Mouse (Mus musculus) heart, postnatal 0 days (tissue): ENCODE data around the gene Pfdn5. TPM values are rescaled to one million over a fixed set of nuclear protein-coding genes. Genes with fewer than 3 reads are reported as not detected.

Source experiments
- ATAC-seq: fragments of 200-750 bp; cut with Nextera tagmentation; 2 replicates; pipeline ENCODE4 v1.8.0; 2017; ENCODE audit warnings: low read depth, moderate number of reproducible peaks, moderate library complexity; ENCODE audit not compliant: insufficient read depth
- DNase-seq: peaks from one replicate; pipeline ENCODE4 v3.0.0-alpha.2; 2016; ENCODE audit warnings: low spot score
- H3K27ac ChIP-seq: fragments of 300-500 bp; sonication (generic); 2 replicates; pipeline ENCODE4 v1.5.1; 2014; ENCODE audit warnings: low read depth, mild to moderate bottlenecking
- H3K27me3 ChIP-seq: fragments of 300-500 bp; sonication (generic); 2 replicates; pipeline ENCODE4 v1.6.1; 2014; ENCODE audit warnings: low read length, mixed read lengths; ENCODE audit not compliant: control insufficient read depth, insufficient read depth
- H3K36me3 ChIP-seq: fragments of 300-500 bp; sonication (generic); replicated peaks from 2 replicates; pipeline ENCODE4 v1.6.1; 2014; ENCODE audit warnings: low read length, mixed read lengths; ENCODE audit not compliant: control insufficient read depth, insufficient read depth
- H3K4me1 ChIP-seq: fragments of 300-500 bp; sonication (generic); 2 replicates; pipeline ENCODE4 v1.6.1; 2014; ENCODE audit warnings: antibody characterized with exemption; ENCODE audit not compliant: control insufficient read depth, insufficient read depth
- H3K4me2 ChIP-seq: fragments of 300-500 bp; sonication (generic); 2 replicates; pipeline ENCODE4 v1.6.1; 2014; ENCODE audit warnings: low read depth, mild to moderate bottlenecking, low read length, moderate library complexity
- H3K4me3 ChIP-seq: fragments of 300-500 bp; sonication (generic); 2 replicates; pipeline ENCODE4 v1.5.1; 2014; ENCODE audit warnings: low read depth, low read length
- H3K9ac ChIP-seq: fragments of 300-500 bp; sonication (generic); replicated peaks from 2 replicates; pipeline ENCODE4 v1.6.1; 2014; ENCODE audit warnings: low read depth, low read length, mixed read lengths
- H3K9me3 ChIP-seq: fragments of 300-500 bp; sonication (generic); replicated peaks from 2 replicates; pipeline ENCODE4 v1.6.1; 2016; ENCODE audit warnings: low read length; ENCODE audit not compliant: control insufficient read depth
- CTCF ChIP-seq: IDR thresholded peaks from 2 replicates; pipeline ENCODE4 v1.5.1; 2016; ENCODE audit warnings: antibody characterized with exemption, control low read depth, low read depth
- EP300 ChIP-seq: IDR thresholded peaks from 2 replicates; pipeline ENCODE4 v1.6.1; 2016; ENCODE audit warnings: antibody characterized with exemption, low read depth
- whole genome bisulfite sequencing: fragments of 180-500 bp; shearing (Covaris S2); extraction: QIAGEN DNeasy Blood & Tissue Kit; methylation state at CpG from one replicate; pipeline ENCODE4 v1.1.7; 2014; 5-methylcytosine and 5-hydroxymethylcytosine counted together
- polyA plus RNA-seq: library from polyadenylated mRNA; unstranded; fragments of >200 nt; fragmentation: Nextera tagmentation; extraction: Ambion mirVana; gene quantifications from 2 replicates; pipeline ENCODE4 v1.2.1, GENCODE M21; 2015
- total RNA-seq: library from RNA; depleted of rRNA; stranded (reverse); fragments of >200 nt; gene quantifications from 2 replicates; pipeline ENCODE4 v1.2.3, GENCODE M21; 2014; ENCODE audit warnings: low replicate concordance

Gene Pfdn5
- total and polyA plus RNA-seq, 2 experiments from 2014 or later, result 148 to 344 TPM

DNA sequence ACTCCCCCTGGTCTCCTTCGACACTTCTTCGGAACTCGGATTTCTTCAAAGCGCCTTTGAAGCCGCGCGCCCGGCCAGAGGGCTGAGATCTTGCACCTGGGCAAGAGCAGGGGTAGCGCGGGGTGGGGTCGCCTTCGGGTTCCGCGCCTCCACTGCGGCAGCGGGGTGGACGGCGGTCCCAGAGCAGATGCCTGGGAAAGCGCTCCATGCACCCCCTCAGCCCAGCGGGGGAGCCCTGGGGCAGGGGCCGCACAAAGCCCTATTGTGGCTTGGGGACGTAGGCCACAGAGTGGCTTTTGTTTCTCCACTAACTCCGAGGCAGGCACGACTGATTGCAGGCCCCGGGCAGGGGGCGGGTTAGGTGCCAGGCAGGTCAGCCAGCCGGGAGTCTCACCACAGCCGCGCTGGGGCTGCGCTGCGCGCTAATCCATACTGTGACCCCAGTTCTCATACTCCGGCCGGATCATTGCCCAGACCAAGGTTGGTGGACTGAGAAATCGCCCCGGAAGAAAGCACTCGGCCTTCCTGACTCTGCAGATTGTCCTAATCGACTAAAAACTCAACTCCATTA is 30.0 kb downstream of the Pfdn5 start:
- Histone ChIP-seq H3K4me2 (peak overlapping the region; percentile 88), H3K27ac (peak overlapping the region; percentile 50), H3K36me3 (no peaks in the 10 kb centered on the region), H3K4me1 (peaks cover 14% of the 10 kb centered on the region), H3K9ac (peak overlapping the region; percentile 58), H3K9me3 (no peaks in the 10 kb centered on the region), H3K27me3 (peaks cover 41% of the 10 kb centered on the region), H3K4me3 (peak overlapping the region; percentile 57)
- peak; percentile 18; the same call in 1 of the 2 replicates for ATAC-seq
- 8% methylated on average over 37 of the region's 38 CpGs for WGBS
- TF ChIP-seq EP300 (no peak), CTCF (no peak)
- DNase-seq, result no peak

- peaks cover 41% of the 10 kb centered on the region for H3K27me3 ChIP-seq
- ATAC-seq, result no peak
- H3K9me3 ChIP-seq, result no peaks in the 10 kb centered on the region
- no peak overlapping the region for H3K9ac ChIP-seq
- TF ChIP-seq EP300, result no peak
- WGBS, result 65% methylated on average over 16 of the region's 16 CpGs
- H3K4me3 ChIP-seq, result no peak overlapping the region; the same call in 1 of the 2 replicates
- H3K4me1 ChIP-seq, result peaks cover 10% of the 10 kb centered on the region; the same call in 1 of the 2 replicates
- H3K4me2 ChIP-seq, result peak overlapping the region; percentile 88; the same call in 1 of the 2 replicates
- H3K27ac ChIP-seq, result no peak overlapping the region
- no peak for DNase-seq
- H3K36me3 ChIP-seq, result no peaks in the 10 kb centered on the region
Measured at GRCm38 (mm10) chr15:102356501-102357325, 30.8 kb downstream of the Pfdn5 start.

- Histone ChIP-seq H3K9me3 (no peaks in the 10 kb centered on the region), H3K27me3 (peaks cover 49% of the 10 kb centered on the region), H3K4me3 (0 out of 2 replicates have a peak overlapping the region, but pooled peaks have one; percentile 3), H3K9ac (no peak overlapping the region), H3K4me2 (peak overlapping the region; percentile 11), H3K36me3 (no peaks in the 10 kb centered on the region), H3K4me1 (peaks cover 15% of the 10 kb centered on the region; the same call in 1 of the 2 replicates), H3K27ac (no peak overlapping the region)
- ATAC-seq (no peak), DNase-seq (no peak)
- TF ChIP-seq CTCF (no peak), EP300 (no peak)
- WGBS, result 6% methylated on average over 25 of the region's 25 CpGs
Measured at GRCm38 (mm10) chr15:102358126-102358525, 32.2 kb downstream of the Pfdn5 start.

DNA sequence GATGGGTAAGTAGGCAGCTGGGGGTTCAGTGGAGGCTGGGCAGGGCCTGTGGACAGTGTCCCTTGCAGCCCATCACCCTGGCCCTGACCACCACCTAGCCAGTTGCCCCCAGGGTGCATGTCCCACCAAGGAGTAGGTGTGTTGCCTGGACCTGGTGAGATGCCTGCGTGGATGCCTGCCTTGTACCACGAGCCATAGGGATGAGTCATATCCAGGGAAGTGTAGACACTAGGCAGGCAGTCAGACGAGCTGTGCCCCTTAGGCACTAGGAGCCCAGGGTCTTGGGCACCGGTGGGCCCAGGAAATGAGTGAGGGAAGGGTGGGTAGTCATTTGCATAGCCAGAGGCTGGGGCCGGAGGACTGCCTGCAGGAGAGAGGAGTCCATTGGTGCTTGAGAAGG is 32.9 kb downstream of the Pfdn5 start:
- no peaks in the 10 kb centered on the region for H3K36me3 ChIP-seq
- TF ChIP-seq CTCF, result no peak
- no peak for TF ChIP-seq EP300
- DNase-seq, result no peak
- ATAC-seq, result no peak
- H3K27me3 ChIP-seq, result peaks cover 49% of the 10 kb centered on the region
- H3K4me3 ChIP-seq, result no peak overlapping the region
- WGBS, result 25% methylated on average over 5 of the region's 5 CpGs
- H3K27ac ChIP-seq, result no peak overlapping the region
- no peak overlapping the region for H3K9ac ChIP-seq
- H3K4me1 ChIP-seq, result peaks cover 15% of the 10 kb centered on the region; the same call in 1 of the 2 replicates
- H3K9me3 ChIP-seq, result no peaks in the 10 kb centered on the region
- H3K4me2 ChIP-seq, result no peak overlapping the region

- Histone ChIP-seq H3K27me3 (peaks cover 60% of the 10 kb centered on the region), H3K9ac (peak overlapping the region; percentile 46), H3K27ac (no peak overlapping the region), H3K4me3 (peak overlapping the region; percentile 22; the same call in 1 of the 2 replicates), H3K36me3 (no peaks in the 10 kb centered on the region), H3K4me1 (0 out of 2 replicates have a peak, but pooled peaks cover 5% of the 10 kb centered on the region), H3K9me3 (no peaks in the 10 kb centered on the region), H3K4me2 (peak overlapping the region; percentile 54)
- ATAC-seq (peak; percentile 40; the same call in 1 of the 2 replicates), DNase-seq (no peak)
- 5% methylated on average over 14 of the region's 14 CpGs for WGBS
- TF ChIP-seq CTCF (no peak), EP300 (no peak)
Measured at GRCm38 (mm10) chr15:102362648-102363047, 36.7 kb downstream of the Pfdn5 start.
